Mouse (Mus musculus): ENCODE data around the gene Gm17268. TPM values are rescaled to one million over a fixed set of nuclear protein-coding genes. Genes with fewer than 3 reads are reported as not detected.

Gm17268 gene
- polyA plus RNA-seq, 1 experiment from 2014 or later, result not detected

- Histone ChIP-seq H3K4me2 (replicated peaks) (no peak overlapping the region), H3K27me3 (no peaks in the 10 kb centered on the region), H3K9ac (replicated peaks) (no peak overlapping the region), H3K4me1 (replicated peaks) (no peaks in the 10 kb centered on the region), H3K4me3 (replicated peaks) (no peak overlapping the region), H3K9me3 (no peaks in the 10 kb centered on the region), H3K27ac (no peak overlapping the region), H3K36me3 (no peaks in the 10 kb centered on the region)
- 92% methylated on average over 7 of the region's 7 CpGs for WGBS
- ATAC-seq, result no peak
These were observed 15.5 kb upstream of the Gm17268 start for GRCm38 (mm10) chr11:82053849-82054248.

- H3K9ac ChIP-seq (replicated peaks), result no peak overlapping the region
- no peaks in the 10 kb centered on the region for H3K27me3 ChIP-seq
- H3K4me2 ChIP-seq (replicated peaks), result no peak overlapping the region
- H3K36me3 ChIP-seq, result no peaks in the 10 kb centered on the region
- no peaks in the 10 kb centered on the region for H3K9me3 ChIP-seq
- ATAC-seq, result no peak
- WGBS, result 48% methylated on average over 6 of the region's 6 CpGs
- no peaks in the 10 kb centered on the region for H3K4me1 ChIP-seq (replicated peaks)
- no peak overlapping the region for H3K27ac ChIP-seq
- no peak overlapping the region for H3K4me3 ChIP-seq (replicated peaks)
These were observed 9.5 kb upstream of the Gm17268 start for GRCm38 (mm10) chr11:82047746-82048415.

- no peak within 1 kb of the TSS for H3K4me3 ChIP-seq (replicated peaks)
- no peaks in the 10 kb centered on the region for H3K27me3 ChIP-seq
- no peak within 1 kb of the TSS for H3K4me2 ChIP-seq (replicated peaks)
- ATAC-seq, result no peak
- no peaks in the 10 kb centered on the region for H3K4me1 ChIP-seq (replicated peaks)
- H3K36me3 ChIP-seq, result no peaks in the 10 kb centered on the region
- H3K9ac ChIP-seq (replicated peaks), result no peak within 1 kb of the TSS
- H3K27ac ChIP-seq, result no peak within 1 kb of the TSS
- no peaks in the 10 kb centered on the region for H3K9me3 ChIP-seq
- WGBS, result 75% methylated on average over 3 of the region's 3 CpGs
These were observed 7.1 kb upstream of the Gm17268 start, which contains the start of gene Ccl7 for GRCm38 (mm10) chr11:82045471-82045870. Gene Ccl7 (plus strand): TSS chr11:82045712.

DNA sequence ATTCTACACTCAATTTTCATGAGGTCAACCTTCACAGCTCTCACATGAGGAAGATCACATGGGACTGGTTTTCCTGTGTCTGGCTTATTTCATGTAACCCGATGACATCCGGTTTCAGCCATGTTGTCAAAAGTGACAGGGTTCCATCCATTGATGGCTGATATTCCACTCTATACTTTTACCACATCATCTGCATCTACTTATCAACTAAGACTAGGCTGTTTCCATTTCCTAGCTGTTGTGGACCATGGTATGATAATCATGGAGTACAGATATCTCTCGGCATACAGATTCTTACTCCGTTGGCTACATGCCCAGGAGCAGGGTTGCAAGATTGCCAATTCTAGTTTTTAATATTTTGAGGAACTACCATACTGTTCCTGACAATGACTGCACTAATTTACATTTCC is 3.3 kb upstream of the Gm17268 start:
- H3K9ac ChIP-seq (replicated peaks), result no peak overlapping the region
- H3K27ac ChIP-seq, result no peak overlapping the region
- H3K4me1 ChIP-seq (replicated peaks), result no peaks in the 10 kb centered on the region
- H3K4me2 ChIP-seq (replicated peaks), result no peak overlapping the region
- no peaks in the 10 kb centered on the region for H3K36me3 ChIP-seq
- 93% methylated on average over 4 of the region's 4 CpGs for WGBS
- no peaks in the 10 kb centered on the region for H3K9me3 ChIP-seq
- H3K4me3 ChIP-seq (replicated peaks), result no peak overlapping the region
- ATAC-seq, result no peak
- H3K27me3 ChIP-seq, result no peaks in the 10 kb centered on the region

DNA sequence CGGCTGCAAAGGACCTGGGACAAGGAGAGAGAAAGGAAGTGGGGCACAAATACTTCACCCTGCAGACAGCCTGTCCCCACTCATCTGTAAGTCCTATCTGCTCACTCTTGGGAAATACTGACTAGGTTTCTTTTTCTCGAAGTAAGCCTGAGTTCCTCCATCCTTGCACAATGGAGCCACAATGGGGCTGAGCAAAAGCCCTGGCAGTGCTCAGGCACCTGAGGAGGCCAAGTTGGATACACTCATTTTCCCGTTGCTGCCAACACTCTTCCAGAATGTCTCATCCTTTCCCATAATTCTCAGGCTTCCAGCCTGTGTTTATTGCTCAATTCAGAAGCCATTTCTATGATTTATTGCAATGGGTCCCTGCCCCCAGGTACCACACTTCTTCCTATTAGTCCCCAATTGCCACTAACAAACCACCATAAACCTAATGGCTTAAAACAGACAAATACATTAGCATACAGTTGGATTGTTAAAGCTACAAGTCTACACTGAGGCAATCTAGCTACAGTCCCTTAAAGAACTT is 834 bp upstream of the Gm17268 start:
- no peak overlapping the region for H3K9ac ChIP-seq (replicated peaks)
- ATAC-seq, result no peak
- 81% methylated on average over 3 of the region's 3 CpGs for whole genome bisulfite sequencing

GRCm38 (mm10) chr11:82035857-82036256 is 2.5 kb downstream of the Gm17268 start:
- Histone ChIP-seq H3K4me3 (replicated peaks) (no peak overlapping the region), H3K9me3 (no peaks in the 10 kb centered on the region), H3K4me2 (replicated peaks) (no peak overlapping the region), H3K27me3 (no peaks in the 10 kb centered on the region), H3K27ac (no peak overlapping the region), H3K36me3 (no peaks in the 10 kb centered on the region), H3K4me1 (replicated peaks) (no peaks in the 10 kb centered on the region; the same call in 1 of the 2 replicates), H3K9ac (replicated peaks) (no peak overlapping the region)
- ATAC-seq, result no peak
- 85% methylated on average over 2 of the region's 2 CpGs for WGBS

More for the DNA sequence above, 834 bp upstream of the Gm17268 start:
- Histone ChIP-seq H3K4me3 (replicated peaks) (no peak overlapping the region), H3K9me3 (no peaks in the 10 kb centered on the region), H3K4me2 (replicated peaks) (no peak overlapping the region), H3K4me1 (replicated peaks) (no peaks in the 10 kb centered on the region), H3K27ac (no peak overlapping the region), H3K27me3 (no peaks in the 10 kb centered on the region), H3K36me3 (no peaks in the 10 kb centered on the region)

DNA sequence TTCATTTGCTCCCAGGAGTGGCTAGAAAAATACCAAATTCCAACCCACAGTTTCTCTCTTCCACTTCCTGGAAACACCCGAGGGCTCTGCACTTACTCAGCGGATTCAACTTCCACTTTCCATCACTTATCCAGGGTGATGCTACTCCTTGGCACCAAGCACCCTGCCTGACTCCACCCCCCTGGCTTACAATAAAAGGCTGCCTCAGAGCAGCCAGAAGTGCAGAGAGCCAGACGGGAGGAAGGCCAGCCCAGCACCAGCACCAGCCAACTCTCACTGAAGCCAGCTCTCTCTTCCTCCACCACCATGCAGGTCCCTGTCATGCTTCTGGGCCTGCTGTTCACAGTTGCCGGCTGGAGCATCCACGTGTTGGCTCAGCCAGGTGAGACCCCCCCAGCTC is 3.0 kb downstream of the Gm17268 start, which contains the start of gene Ccl2:
Gene Ccl2 (plus strand): TSS at position 216 of the 400 bp plus-strand sequence.
- no peaks in the 10 kb centered on the region for H3K27me3 ChIP-seq
- H3K27ac ChIP-seq, result no peak within 1 kb of the TSS
- no peak within 1 kb of the TSS for H3K9ac ChIP-seq (replicated peaks)
- H3K4me1 ChIP-seq (replicated peaks), result no peaks in the 10 kb centered on the region; the same call in 1 of the 2 replicates
- H3K9me3 ChIP-seq, result no peaks in the 10 kb centered on the region
- WGBS, result 42% methylated on average over 5 of the region's 5 CpGs
- ATAC-seq, result no peak
- no peak within 1 kb of the TSS for H3K4me2 ChIP-seq (replicated peaks)
- no peaks in the 10 kb centered on the region for H3K36me3 ChIP-seq
- H3K4me3 ChIP-seq (replicated peaks), result no peak within 1 kb of the TSS

GRCm38 (mm10) chr11:82034446-82034845 is 3.9 kb downstream of the Gm17268 start:
- Histone ChIP-seq H3K9ac (replicated peaks) (no peak overlapping the region), H3K4me1 (replicated peaks) (no peaks in the 10 kb centered on the region; the same call in 1 of the 2 replicates), H3K4me3 (replicated peaks) (no peak overlapping the region), H3K36me3 (no peaks in the 10 kb centered on the region), H3K27me3 (no peaks in the 10 kb centered on the region), H3K9me3 (no peaks in the 10 kb centered on the region), H3K4me2 (replicated peaks) (no peak overlapping the region), H3K27ac (no peak overlapping the region)
- 92% methylated on average over 7 of the region's 7 CpGs for WGBS
- no peak for ATAC-seq

DNA sequence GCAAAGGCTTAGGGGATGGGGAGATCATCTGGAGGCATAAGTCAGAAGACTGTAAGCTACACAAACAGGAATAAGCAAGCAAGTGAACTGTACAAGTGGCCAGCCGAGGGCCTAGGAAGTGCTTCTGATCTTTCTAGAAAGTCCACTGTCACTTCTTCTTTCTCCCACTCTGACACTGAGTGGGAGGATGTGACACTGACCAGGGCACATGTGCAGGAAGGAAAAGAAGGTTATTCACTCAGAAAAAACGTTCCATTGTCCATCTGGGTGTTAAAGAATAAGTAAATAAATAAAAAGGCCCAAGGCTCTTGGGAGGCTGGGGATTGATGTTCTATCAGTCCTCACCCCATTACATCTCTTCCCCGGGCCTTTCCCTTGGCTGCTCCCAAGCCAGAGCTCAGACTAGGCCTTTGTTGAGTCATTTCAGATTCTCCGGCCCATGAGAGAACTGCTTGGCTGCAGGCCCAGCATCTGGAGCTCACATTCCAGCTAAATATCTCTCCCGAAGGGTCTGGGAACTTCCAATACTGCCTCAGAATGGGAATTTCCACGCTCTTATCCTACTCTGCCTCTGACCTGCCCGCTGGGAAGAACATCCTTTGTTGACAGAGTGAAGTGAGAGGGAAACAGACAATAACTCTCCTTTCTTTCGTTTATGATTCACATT is 5.6 kb downstream of the Gm17268 start:
- 49% methylated on average over 8 of the region's 8 CpGs for WGBS
- H3K27ac ChIP-seq, result no peak overlapping the region
- no peaks in the 10 kb centered on the region for H3K9me3 ChIP-seq
- no peak overlapping the region for H3K9ac ChIP-seq (replicated peaks)
- no peaks in the 10 kb centered on the region for H3K27me3 ChIP-seq
- ATAC-seq, result no peak
- no peaks in the 10 kb centered on the region; the same call in 1 of the 2 replicates for H3K4me1 ChIP-seq (replicated peaks)
- H3K4me3 ChIP-seq (replicated peaks), result no peak overlapping the region
- no peak overlapping the region for H3K4me2 ChIP-seq (replicated peaks)
- H3K36me3 ChIP-seq, result no peaks in the 10 kb centered on the region

- Histone ChIP-seq H3K9me3 (no peaks in the 10 kb centered on the region), H3K27ac (no peak overlapping the region), H3K4me3 (replicated peaks) (no peak overlapping the region), H3K4me1 (replicated peaks) (no peaks in the 10 kb centered on the region; the same call in 1 of the 2 replicates), H3K4me2 (replicated peaks) (no peak overlapping the region), H3K9ac (replicated peaks) (no peak overlapping the region), H3K36me3 (no peaks in the 10 kb centered on the region), H3K27me3 (no peaks in the 10 kb centered on the region)
- ATAC-seq, result no peak
These were observed 6.2 kb downstream of the Gm17268 start for GRCm38 (mm10) chr11:82032136-82032535.

DNA sequence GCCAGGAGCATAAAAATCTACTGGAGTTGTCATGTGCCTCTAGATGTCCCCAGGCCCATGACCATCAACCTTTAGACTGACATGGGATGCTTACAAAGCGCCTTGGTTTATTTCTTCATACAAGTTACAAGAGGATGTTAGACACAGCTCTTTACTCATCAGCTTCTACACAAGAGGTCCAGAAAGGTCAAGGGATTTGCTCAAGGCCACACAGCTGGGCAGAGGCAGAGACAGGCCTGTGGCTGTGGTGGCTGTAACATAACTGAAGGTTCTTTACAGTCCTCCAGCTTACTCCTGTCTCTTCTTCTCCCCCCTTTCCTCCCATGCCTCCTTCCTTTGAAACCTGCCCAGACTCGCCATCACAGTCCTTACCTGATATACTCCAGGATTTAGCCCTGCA is 8.2 kb downstream of the Gm17268 start:
- Histone ChIP-seq H3K9ac (replicated peaks) (no peak overlapping the region), H3K9me3 (no peaks in the 10 kb centered on the region), H3K4me1 (replicated peaks) (no peaks in the 10 kb centered on the region; the same call in 1 of the 2 replicates), H3K36me3 (no peaks in the 10 kb centered on the region), H3K4me3 (replicated peaks) (no peak overlapping the region), H3K27me3 (no peaks in the 10 kb centered on the region), H3K4me2 (replicated peaks) (no peak overlapping the region), H3K27ac (no peak overlapping the region)
- no peak for ATAC-seq
- 88% methylated on average over 2 of the region's 2 CpGs for WGBS

- no peak overlapping the region for H3K4me2 ChIP-seq (replicated peaks)
- H3K36me3 ChIP-seq, result no peaks in the 10 kb centered on the region
- no peak overlapping the region for H3K4me3 ChIP-seq (replicated peaks)
- ATAC-seq, result no peak
- H3K9ac ChIP-seq (replicated peaks), result no peak overlapping the region
- no peaks in the 10 kb centered on the region for H3K27me3 ChIP-seq
- H3K27ac ChIP-seq, result no peak overlapping the region
- WGBS, result 88% methylated on average over 4 of the region's 4 CpGs
- no peaks in the 10 kb centered on the region for H3K4me1 ChIP-seq (replicated peaks)
- no peaks in the 10 kb centered on the region for H3K9me3 ChIP-seq
These were observed 14.6 kb downstream of the Gm17268 start for GRCm38 (mm10) chr11:82023769-82024168.
